Mouse (Mus musculus): ENCODE data around the gene Myo1e.

- TF ChIP-seq CTCF (IDR thresholded peaks at IDR 0.05; ENCODE audit: low read depth, low read length) = no peak
- no peak for TF ChIP-seq POLR2A (IDR thresholded peaks at IDR 0.05; ENCODE audit: extremely low read depth, insufficient read depth, low read length)
Measured at GRCm38 (mm10) chr9:70229823-70230222, 22.7 kb downstream of the Myo1e start.
